Mouse (Mus musculus) kidney, adult 18-20 months (tissue): Measurements from ENCODE around the gene Bsph1.
"Not testable (repeated sequence)": the region's sequence is repeated elsewhere in the genome, so short reads cannot be mapped to it uniquely, and the experiment has no call there.

Experiments used
- DNase-seq: peaks from one replicate; pipeline ENCODE4 v3.0.0; 2021

The Bsph1 gene

DNA sequence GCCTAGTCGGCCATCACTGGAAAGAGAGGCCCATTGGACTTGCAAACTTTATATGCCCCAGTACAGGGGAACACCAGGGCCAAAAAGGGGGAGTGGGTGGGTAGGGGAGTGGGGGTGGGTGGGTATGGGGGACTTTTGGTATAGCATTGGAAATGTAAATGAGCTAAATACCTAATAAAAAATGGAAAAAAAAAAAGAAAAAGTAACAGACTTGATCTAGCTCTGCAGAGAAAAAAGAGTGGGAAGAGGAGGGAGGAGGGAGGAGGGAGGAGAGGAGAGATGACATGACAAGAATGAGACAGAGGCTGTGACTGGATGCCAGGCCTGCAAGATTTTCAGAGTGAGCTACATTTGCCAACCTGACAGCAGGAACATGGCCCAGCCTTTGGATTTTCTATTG is at the start of gene Bsph1:
Gene Bsph1 (plus strand): TSS at position 301 of the 400 bp plus-strand sequence.
- not testable (repeated sequence) for DNase-seq

- DNase-seq = peak; percentile 4
Observed at GRCm38 (mm10) chr7:13511539-13511938, 60.9 kb downstream of the Bsph1 start.
